Mouse (Mus musculus) myocyte (in vitro differentiated cells): ENCODE results near the gene Uap1l1.

Experiments used
- CEBPB ChIP-seq: IDR thresholded peaks from 2 replicates; pipeline ENCODE4 v1.6.1; 2011; ENCODE audit warnings: mild to moderate bottlenecking, moderate library complexity; ENCODE audit not compliant: poor library complexity, insufficient read depth, severe bottlenecking
- E2F4 ChIP-seq: IDR thresholded peaks from one replicate; pipeline ENCODE4 v1.6.1; 2011; ENCODE audit warnings: mild to moderate bottlenecking, control low read depth, moderate library complexity; ENCODE audit not compliant: insufficient read depth
- MAX ChIP-seq: IDR thresholded peaks from one replicate; pipeline ENCODE4 v1.6.1; 2011; ENCODE audit warnings: low read depth, mild to moderate bottlenecking, control low read depth
- MYOD1 ChIP-seq, 3 experiments: IDR thresholded peaks; one replicate each; pipeline ENCODE4 v1.6.1; 2011; ENCODE audit warnings: control low read depth in 2 of 3, low read depth in 2 of 3, mild to moderate bottlenecking in 2 of 3, moderate library complexity in 1 of 3; ENCODE audit not compliant: insufficient read length in 2 of 3, control insufficient read depth in 1 of 3
- MYOG ChIP-seq, 3 experiments: IDR thresholded peaks; one replicate each; pipeline ENCODE4 v1.6.1; 2011; ENCODE audit warnings: control low read depth in 2 of 3, low read depth in 2 of 3, mild to moderate bottlenecking in 2 of 3; ENCODE audit not compliant: insufficient read length in 2 of 3, control insufficient read depth in 1 of 3, insufficient read depth in 1 of 3
- POLR2A ChIP-seq: IDR thresholded peaks from one replicate; pipeline ENCODE4 v1.6.1; 2011; ENCODE audit warnings: low read depth, mild to moderate bottlenecking, control low read depth, moderate library complexity; ENCODE audit not compliant: insufficient read length
- POLR2AphosphoS2 ChIP-seq: IDR thresholded peaks from one replicate; pipeline ENCODE4 v1.6.1; 2011; ENCODE audit warnings: low read depth, control low read depth; ENCODE audit not compliant: insufficient read length
- SRF ChIP-seq: IDR thresholded peaks from one replicate; pipeline ENCODE4 v1.6.1; 2011; ENCODE audit warnings: low read depth; ENCODE audit not compliant: control insufficient read depth, insufficient read length
- TCF12 ChIP-seq: IDR thresholded peaks from one replicate; pipeline ENCODE4 v1.6.1; 2011; ENCODE audit warnings: mild to moderate bottlenecking, control low read depth; ENCODE audit not compliant: poor library complexity, insufficient read depth, severe bottlenecking
- USF1 ChIP-seq: IDR thresholded peaks from one replicate; pipeline ENCODE4 v1.6.1; 2011; ENCODE audit warnings: low read depth, mild to moderate bottlenecking, control low read depth, moderate library complexity

DNA sequence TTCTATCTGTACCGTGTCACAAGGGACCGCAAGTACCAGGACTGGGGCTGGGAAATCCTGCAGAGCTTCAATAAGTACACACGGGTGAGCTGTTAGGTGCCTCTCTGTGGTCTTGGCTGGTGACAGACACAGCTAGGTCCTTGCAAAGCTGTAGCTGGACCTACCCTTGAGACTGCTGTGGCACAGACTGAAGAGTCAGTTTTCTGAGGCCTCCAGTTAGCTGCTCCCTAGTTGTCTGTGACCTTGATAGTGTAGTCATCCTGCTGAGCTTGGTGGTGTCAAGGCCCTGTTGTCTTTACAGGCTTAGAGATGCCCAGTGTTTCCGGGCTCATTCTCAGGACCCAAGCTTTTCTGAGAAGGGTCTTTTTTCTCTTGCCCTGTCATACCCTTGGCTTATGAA, 16.0 kb downstream of the Uap1l1 start:
- TF ChIP-seq CEBPB (no peak), SRF (no peak), TCF12 (no peak), POLR2A (no peak), MAX (no peak), E2F4 (no peak), POLR2AphosphoS2 (no peak), MYOG (IDR thresholded peaks at IDR 0.05; ENCODE audit: control insufficient read depth in 1 of 3, insufficient read depth in 1 of 3, insufficient read length in 2 of 3, low read depth in 2 of 3) (no peak), MYOD1 (IDR thresholded peaks at IDR 0.05; ENCODE audit: control insufficient read depth in 1 of 3, insufficient read length in 2 of 3, low read depth in 2 of 3) (no peak), USF1 (no peak)
